Mouse (Mus musculus): ENCODE measurements around the gene Nr2f2.

Nr2f2 gene

DNA sequence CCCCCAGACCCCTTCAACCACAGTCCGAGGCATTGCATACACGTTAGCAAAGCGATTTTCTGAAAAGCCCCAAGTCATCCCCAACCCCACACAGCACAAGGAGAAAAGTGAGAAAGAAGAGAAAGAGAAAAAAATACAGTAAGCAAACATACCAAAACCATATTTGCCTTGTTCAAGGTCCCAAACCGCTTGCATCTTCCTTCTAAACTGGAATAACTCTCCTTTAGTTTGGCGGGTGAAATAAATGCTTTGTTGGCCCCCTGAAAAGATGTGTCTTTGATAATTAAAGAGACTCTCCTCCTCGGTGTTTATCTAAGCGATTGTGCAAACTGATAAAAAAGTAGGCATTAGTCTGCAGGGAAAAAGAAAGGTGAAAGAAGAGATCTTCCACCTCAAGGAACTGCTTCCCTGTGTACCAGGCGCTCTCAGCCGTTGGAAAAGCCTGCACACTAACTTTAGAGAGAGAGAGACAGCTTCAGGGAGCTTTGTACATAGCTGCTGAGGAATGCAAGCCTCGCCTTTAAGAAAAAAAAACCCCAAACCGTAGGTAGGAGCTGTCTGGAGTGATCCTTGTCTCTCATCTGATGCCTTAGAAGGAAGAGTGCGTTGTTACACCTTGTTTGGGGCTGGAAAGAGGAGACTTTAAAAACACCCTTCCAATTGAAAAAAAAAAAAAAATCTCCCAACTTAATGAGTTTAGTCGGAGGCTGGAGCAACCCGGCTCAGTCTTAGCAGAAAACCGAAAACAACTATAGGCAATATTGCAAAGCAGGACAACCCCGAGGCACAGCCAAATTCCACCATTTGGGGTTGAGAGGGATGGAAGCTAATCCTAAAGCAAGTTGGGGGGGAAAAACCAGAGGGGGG lies at the start of gene Nr2f2:
Gene Nr2f2, minus strand, starts transcription at position 795 of the 867 bp plus-strand sequence.
- DNase-seq, result no peak

- no peak for DNase-seq
Observed at GRCm38 (mm10) chr7:70414461-70414860, 47.9 kb upstream of the Nr2f2 start.

DNA sequence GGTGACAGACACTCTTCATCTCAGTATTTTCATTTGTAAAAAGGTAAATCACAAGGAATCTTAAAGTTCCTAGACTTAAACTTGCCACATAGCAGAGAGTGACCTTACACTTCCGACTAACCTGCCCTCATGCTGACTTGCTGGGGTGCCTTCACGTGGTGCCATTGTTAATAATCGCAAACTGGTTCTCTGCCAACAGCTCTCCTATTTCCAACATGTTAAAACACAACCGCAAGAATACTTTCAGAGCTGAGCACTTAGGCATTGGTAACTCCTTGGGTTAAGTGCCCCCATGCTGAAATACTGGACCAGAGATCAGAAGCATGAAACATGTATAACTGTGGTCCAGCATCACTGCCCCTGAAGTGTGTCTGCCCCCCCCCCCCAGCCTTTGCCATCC lies 47.1 kb upstream of the Nr2f2 start:
- no peak for DNase-seq

DNA sequence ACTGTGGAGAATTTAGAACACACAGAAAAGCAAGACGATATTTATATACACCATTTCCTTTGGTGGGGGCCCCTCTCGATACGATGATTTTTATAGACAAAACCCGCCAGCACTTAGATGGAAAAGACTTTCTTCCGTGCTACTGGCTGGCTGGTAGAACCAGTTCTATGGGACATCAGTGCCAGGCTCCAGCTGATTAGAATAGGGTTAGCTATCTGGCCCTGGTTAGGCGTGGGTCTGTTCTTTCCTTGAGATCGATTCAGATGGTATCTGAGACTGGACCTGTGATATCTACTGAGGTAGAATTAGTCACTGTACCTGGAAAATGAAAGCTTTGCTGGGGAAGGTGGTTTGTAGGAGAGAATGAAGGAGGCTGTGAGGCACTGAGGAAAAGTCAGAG lies 46.4 kb upstream of the Nr2f2 start:
- DNase-seq, result no peak

GRCm38 (mm10) chr7:70410350-70410749 lies 43.8 kb upstream of the Nr2f2 start:
- DNase-seq, result no peak

- DNase-seq, result no peak
Observed at GRCm38 (mm10) chr7:70409890-70410289, 43.4 kb upstream of the Nr2f2 start.

DNA sequence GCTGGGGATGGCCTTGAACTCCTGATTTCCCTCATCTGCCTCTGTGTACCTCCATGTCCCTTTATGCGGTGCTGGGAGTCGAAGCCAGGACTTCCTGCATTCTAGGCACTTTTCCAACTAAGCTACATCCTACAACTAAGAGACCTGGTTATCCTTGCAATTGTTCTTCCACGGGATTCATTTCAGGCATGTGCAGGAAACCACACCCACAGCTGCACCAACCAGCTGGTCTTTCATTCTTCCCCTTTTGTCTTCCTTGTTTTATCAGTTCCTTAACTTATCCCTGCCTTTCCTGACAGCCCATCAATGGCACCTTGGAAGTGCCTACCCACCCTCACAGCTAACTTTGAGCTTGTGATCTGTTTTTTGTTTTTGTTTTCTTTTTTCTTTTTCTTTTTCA lies 42.3 kb upstream of the Nr2f2 start:
- DNase-seq, result no peak

DNA sequence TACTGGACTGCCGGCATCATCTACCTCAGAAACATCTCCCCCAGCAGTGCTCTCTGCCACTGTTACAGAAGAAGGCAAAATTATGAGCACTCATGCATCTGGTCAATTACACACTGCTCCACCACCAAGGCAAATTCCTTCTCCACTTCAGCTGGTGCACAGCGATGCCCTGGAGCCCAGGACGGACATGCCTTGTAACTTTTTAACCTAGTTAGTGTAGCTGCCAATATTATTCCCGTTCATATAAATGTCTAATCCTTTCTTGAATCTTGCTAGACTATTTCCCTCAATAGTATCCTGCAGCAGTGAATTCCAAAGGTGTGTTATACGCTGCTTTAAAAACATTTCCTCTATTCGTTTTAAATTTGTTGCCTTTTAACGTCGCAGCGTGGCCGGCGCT lies 40.6 kb upstream of the Nr2f2 start:
- DNase-seq, result no peak

DNA sequence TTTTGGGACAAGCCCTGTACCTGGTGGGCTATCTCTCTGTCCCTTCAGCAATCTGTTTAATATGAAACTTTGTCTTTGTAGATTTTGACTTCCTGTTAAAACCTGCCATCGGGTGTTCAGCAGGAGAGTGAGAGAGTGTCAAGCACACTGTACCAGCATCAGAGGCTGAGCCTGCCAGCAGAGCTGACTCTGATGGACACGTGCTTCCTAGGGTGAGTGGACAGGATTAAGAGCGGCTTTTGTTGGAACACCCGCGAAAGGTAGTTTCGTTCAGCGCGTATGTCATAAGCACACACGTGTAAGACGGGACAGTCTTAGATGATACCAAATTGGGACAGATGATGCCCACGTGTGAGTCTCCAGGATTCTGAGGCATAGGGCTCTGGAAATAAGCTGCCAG lies 40.0 kb upstream of the Nr2f2 start:
- DNase-seq, result no peak

- DNase-seq, result no peak
Observed at GRCm38 (mm10) chr7:70405466-70405865, 38.9 kb upstream of the Nr2f2 start.

- no peak for DNase-seq
Observed at GRCm38 (mm10) chr7:70382828-70383227, 16.3 kb upstream of the Nr2f2 start.

- no peak for DNase-seq
Observed at GRCm38 (mm10) chr7:70381409-70382244, 15.1 kb upstream of the Nr2f2 start.

DNA sequence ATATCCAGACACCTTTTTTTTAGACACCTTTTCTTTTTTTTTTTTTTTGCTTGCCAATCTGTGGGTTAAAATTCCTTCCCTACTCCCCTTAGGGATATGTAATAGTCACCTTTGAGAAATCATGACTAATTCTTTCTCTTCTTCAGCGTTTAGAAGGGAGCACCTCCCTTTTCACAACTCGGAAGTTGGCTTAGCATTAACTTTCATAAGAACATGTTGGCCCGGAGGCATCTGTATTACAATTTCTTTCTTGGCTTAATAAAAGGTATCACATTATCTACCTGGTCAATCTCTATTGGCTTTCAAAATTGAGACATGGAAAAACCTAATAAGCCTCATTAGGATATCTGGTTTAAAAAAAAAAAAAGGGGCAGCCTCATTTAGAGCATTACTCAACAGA lies 14.4 kb upstream of the Nr2f2 start:
- no peak for DNase-seq

GRCm38 (mm10) chr7:70380246-70380645 lies 13.7 kb upstream of the Nr2f2 start:
- DNase-seq, result no peak

DNA sequence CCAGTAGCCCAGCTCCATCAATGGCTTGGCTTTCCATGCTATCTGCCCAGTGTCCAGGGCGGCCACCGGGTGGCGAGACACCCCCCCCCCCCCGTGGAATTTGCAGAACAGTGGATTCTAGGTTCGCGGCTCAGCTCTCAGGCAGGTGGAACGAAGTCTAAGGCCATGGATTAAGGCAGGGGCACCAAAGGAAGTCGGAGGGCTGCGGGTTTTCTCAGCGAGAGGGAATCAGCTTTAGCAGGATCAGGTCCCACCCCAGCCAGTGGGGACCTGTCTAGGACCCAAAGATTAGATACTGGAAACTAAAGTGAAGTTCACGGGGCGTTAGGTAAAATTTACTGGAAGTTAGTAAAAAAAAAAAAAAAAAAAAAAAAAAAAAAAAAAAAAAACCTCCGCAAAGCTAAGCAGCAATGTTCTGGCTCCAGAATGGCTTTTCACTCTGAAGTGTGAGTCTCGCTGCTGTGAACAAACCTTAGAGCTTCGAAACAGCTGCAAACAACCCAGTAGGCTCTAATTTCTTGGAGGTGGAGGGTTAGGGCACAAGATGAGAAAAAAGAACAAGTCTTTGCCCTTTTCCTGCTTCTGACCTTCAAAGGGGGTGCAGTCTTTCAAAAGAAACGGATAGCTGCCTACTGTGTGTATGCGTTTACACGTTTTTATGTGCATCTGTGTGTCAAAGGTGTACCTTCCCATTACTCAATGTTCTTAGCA lies 4.2 kb upstream of the Nr2f2 start:
- DNase-seq, result no peak

- no peak for DNase-seq
Observed at GRCm38 (mm10) chr7:70369731-70370551, 3.4 kb upstream of the Nr2f2 start.

- DNase-seq, result no peak
Observed at GRCm38 (mm10) chr7:70369061-70369730, 2.7 kb upstream of the Nr2f2 start.

- no peak for DNase-seq
Observed at GRCm38 (mm10) chr7:70368751-70369060, 2.2 kb upstream of the Nr2f2 start.

GRCm38 (mm10) chr7:70368268-70368655 lies 1.7 kb upstream of the Nr2f2 start:
- no peak for DNase-seq

- no peak for DNase-seq
Observed at GRCm38 (mm10) chr7:70367591-70368267, 1.2 kb upstream of the Nr2f2 start.

- no peak for DNase-seq
Observed at GRCm38 (mm10) chr7:70366808-70367095, 217 bp upstream of the Nr2f2 start.

DNA sequence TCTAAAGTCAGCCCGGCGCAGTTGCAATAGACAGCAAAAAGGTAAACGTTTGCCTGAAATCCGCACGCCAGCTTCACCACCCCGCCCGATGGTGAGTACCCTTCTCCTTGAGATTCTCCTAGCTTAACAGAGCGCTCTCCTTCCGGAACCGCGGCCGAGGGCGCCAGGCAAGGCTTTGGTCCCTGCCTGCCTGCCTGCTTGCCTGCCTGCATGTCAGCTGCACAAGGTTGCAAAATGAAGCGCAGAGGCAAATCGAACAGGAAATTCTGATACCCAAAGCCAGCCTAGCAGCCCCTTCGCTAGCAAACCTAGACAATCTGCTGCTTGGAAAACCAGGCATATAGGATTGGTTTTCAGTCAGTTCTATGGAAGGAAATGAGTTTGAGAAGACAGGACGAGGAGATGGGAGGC lies 1.1 kb downstream of the Nr2f2 start:
- DNase-seq, result no peak

Measured in cerebellum, adult 9-11 months (tissue).